Mouse (Mus musculus) thymus, adult 2 months (tissue): Measurements from ENCODE around the gene Gabra4.

Experiments used
- CTCF ChIP-seq: fragments of 200-500 bp; IDR thresholded peaks from 2 replicates; pipeline ENCODE4 v1.5.1; 2012; ENCODE audit warnings: mild to moderate bottlenecking, control low read depth, low read length, moderate library complexity, borderline replicate concordance; ENCODE audit not compliant: control insufficient read depth, poor library complexity, insufficient read depth; ENCODE audit errors: extremely low read depth
- POLR2A ChIP-seq: fragments of 200-500 bp; IDR thresholded peaks from 2 replicates; pipeline ENCODE4 v1.6.1; 2012; ENCODE audit warnings: mild to moderate bottlenecking, low read length, control low read depth, moderate library complexity; ENCODE audit not compliant: control insufficient read depth, poor library complexity, insufficient read depth; ENCODE audit errors: extremely low read depth

GRCm38 (mm10) chr5:71545554-71545953 lies 112.6 kb downstream of the Gabra4 start:
- TF ChIP-seq CTCF (no peak), POLR2A (no peak)
